25 mouse cellular contexts compared by ENCODE assay signal in the genomic region with DNA sequence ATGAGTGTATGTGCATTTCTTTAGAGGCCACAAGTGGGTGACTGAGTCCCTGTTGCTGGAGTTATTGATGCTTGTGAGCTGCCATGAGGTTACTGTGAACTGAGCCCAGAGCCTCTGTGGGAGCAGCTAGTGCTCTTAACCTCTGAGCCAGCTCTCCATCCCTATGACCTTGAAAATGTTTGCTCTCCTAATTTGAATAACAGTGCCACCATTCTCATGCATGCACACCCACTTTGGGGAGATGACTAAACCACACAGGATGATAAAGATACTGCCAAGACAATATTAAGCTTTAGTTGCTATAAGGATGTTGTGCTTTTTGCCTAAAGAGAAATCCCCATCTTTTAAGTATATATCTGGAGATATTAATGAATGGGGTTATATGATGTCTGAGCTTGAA.
A peak's percentile ranks its signal among the peaks of the same experiment; 100 is the strongest.
DNase-seq lines count a peak whose midpoint lies in the region; ATAC-seq lines count a peak whose summit lies in the region.
"Had no signal": no experiment of that assay in that cellular context is flagged by ENCODE, and none has a peak within 500 bp of the region (broad histone marks: within the 10 kb centered on the region; RNA-seq: fewer than 3 reads in every experiment).

No protein-coding gene starts in this region.

- H3K36me3 ChIP-seq in hindbrain, embryonic 13.5 days, result no peaks in the 10 kb centered on the region
- H3K36me3 ChIP-seq: embryonic facial prominence, embryonic 13.5 days; embryonic facial prominence, embryonic 15.5 days; forebrain, embryonic 10.5 days; forebrain, embryonic 12.5 days; G1E had no signal

- H3K9ac ChIP-seq in hindbrain, embryonic 13.5 days, result no peak overlapping the region
- H3K9ac ChIP-seq: embryonic facial prominence, embryonic 13.5 days; embryonic facial prominence, embryonic 15.5 days; forebrain, embryonic 12.5 days had no signal

- ATAC-seq in cerebellum, adult (ENCODE audit: insufficient number of reproducible peaks, low FRiP score, low TSS enrichment), result no peak
- no peak for ATAC-seq in hindbrain, embryonic 13.5 days (ENCODE audit: low FRiP score)
- ATAC-seq: activated CD4-positive, CD25-positive, alpha-beta regulatory T cell, adult 4 months; forebrain, embryonic 14.5 days; forebrain, embryonic 16.5 days; Patski had no signal

- DNase-seq in ES-CJ7 (ENCODE audit: low read depth, low spot score), result peak; percentile 72
- peak; percentile 60 for DNase-seq in R1 (ENCODE audit: low read depth, low spot score)
- no peak for DNase-seq in kidney, adult 8-10 months
- DNase-seq: adrenal gland, adult 8-10 months; adrenal gland, postnatal 14 days; adrenal gland, postnatal 36 days; cerebellum, adult 11 months; cerebellum, adult 18-20 months; cerebellum, adult 8-10 months; cerebellum, adult 9-11 months; cerebellum, postnatal 14 days; cerebellum, postnatal 36 days; embryo, embryonic 11 days had no signal

- H3K4me2 ChIP-seq in hindbrain, embryonic 13.5 days, result no peak overlapping the region
- H3K4me2 ChIP-seq: embryonic facial prominence, embryonic 13.5 days; embryonic facial prominence, embryonic 15.5 days; forebrain, embryonic 12.5 days had no signal

- no peaks in the 10 kb centered on the region for H3K4me1 ChIP-seq in hindbrain, embryonic 13.5 days (replicated peaks)
- H3K4me1 ChIP-seq: embryonic facial prominence, embryonic 13.5 days; embryonic facial prominence, embryonic 15.5 days; forebrain, embryonic 10.5 days; forebrain, embryonic 12.5 days had no signal

- no peak overlapping the region for H3K27ac ChIP-seq in hindbrain, embryonic 13.5 days
- H3K27ac ChIP-seq: embryonic facial prominence, embryonic 13.5 days; embryonic facial prominence, embryonic 15.5 days; forebrain, embryonic 10.5 days; forebrain, embryonic 12.5 days had no signal

- H3K9me3 ChIP-seq in hindbrain, embryonic 13.5 days, result no peaks in the 10 kb centered on the region
- H3K9me3 ChIP-seq: embryonic facial prominence, embryonic 13.5 days; embryonic facial prominence, embryonic 15.5 days; forebrain, embryonic 10.5 days; forebrain, embryonic 12.5 days had no signal

- no peaks in the 10 kb centered on the region for H3K27me3 ChIP-seq in hindbrain, embryonic 13.5 days
- H3K27me3 ChIP-seq: embryonic facial prominence, embryonic 13.5 days; embryonic facial prominence, embryonic 15.5 days; forebrain, embryonic 12.5 days; Patski had no signal

- H3K4me3 ChIP-seq in hindbrain, embryonic 13.5 days, result no peak overlapping the region
- H3K4me3 ChIP-seq: embryonic facial prominence, embryonic 13.5 days; embryonic facial prominence, embryonic 15.5 days; erythroblast, embryonic 14.5 days; forebrain, embryonic 10.5 days; forebrain, embryonic 12.5 days had no signal

Comparison
In these comparisons a context has a peak if more than half of its experiments do, and no peak if none do; other contexts are left out.
1. DNase-seq: peak in ES-CJ7 (single experiment) and R1 (single experiment); none in kidney, adult 8-10 months (0 of 2).